Mouse (Mus musculus) adrenal gland, adult 10 weeks (tissue): Measurements from ENCODE around the gene Gm15293. TPM values are rescaled to one million over a fixed set of nuclear protein-coding genes. Genes with fewer than 3 reads are reported as not detected.

Experiments
- polyA plus RNA-seq: library from polyadenylated mRNA; stranded (reverse); fragments of 350-450 nt; fragmentation: Illumina TruSeq; extraction: RNeasy Lipid Tissue Mini Kit (QIAGEN cat#74804); gene quantifications from one replicate; pipeline ENCODE4 v1.2.3, GENCODE M21; 2014; ENCODE audit warnings: low read depth, low replicate concordance

The Gm15293 gene
- not detected for polyA plus RNA-seq

GRCm38 (mm10) chr8:21201261-21201660, at the start of gene Gm15293:
Gene Gm15293 (plus strand): TSS chr8:21201561.

GRCm38 (mm10) chr8:21161977-21162376, 39.4 kb upstream of the Gm15293 start, which contains the start of gene Defa22:
Gene Defa22 (plus strand): TSS chr8:21162277.

GRCm38 (mm10) chr8:21191314-21191713, 10.0 kb upstream of the Gm15293 start, which contains the start of gene Defa31:
Gene Defa31 (plus strand): TSS chr8:21191614.

Other genes starting within 250 kb of the Gm15293 start
- not detected for gene Defa21, start 176.0 kb upstream of the Gm15293 start, polyA plus RNA-seq
- gene Defa23, start 146.5 kb upstream of the Gm15293 start, polyA plus RNA-seq, result not detected
- not detected for gene Defa35, start 136.5 kb upstream of the Gm15293 start, polyA plus RNA-seq
- not detected for gene Defa25, start 117.1 kb upstream of the Gm15293 start, polyA plus RNA-seq
- gene Gm14851, start 105.5 kb upstream of the Gm15293 start, polyA plus RNA-seq, result not detected
- gene Defa30, start 66.9 kb upstream of the Gm15293 start, polyA plus RNA-seq, result not detected
- not detected for gene Defa22, start 39.3 kb upstream of the Gm15293 start, polyA plus RNA-seq
- not detected for gene Defa31, start 9.9 kb upstream of the Gm15293 start, polyA plus RNA-seq
- not detected for gene Gm15292, start 48.2 kb downstream of the Gm15293 start, polyA plus RNA-seq
- not detected for gene Defa27, start 114.0 kb downstream of the Gm15293 start, polyA plus RNA-seq
- not detected for gene Defa29, start 125.5 kb downstream of the Gm15293 start, polyA plus RNA-seq
- not detected for gene Defa2, start 177.0 kb downstream of the Gm15293 start, polyA plus RNA-seq
- gene Defa33, start 190.2 kb downstream of the Gm15293 start, polyA plus RNA-seq, result not detected
- not detected for gene Defa36, start 225.8 kb downstream of the Gm15293 start, polyA plus RNA-seq